Mouse (Mus musculus): Measurements from ENCODE around the gene Pvrig. TPM values are rescaled to one million over a fixed set of nuclear protein-coding genes. Genes with fewer than 3 reads are reported as not detected.
"Not testable (repeated sequence)": the region's sequence is repeated elsewhere in the genome, so short reads cannot be mapped to it uniquely, and the experiment has no call there.

The Pvrig gene
- 0.38 and 1.0 TPM in 2 replicates for polyA plus RNA-seq (2015; fragmentation: Nextera tagmentation; extraction: Ambion mirVana)

GRCm38 (mm10) chr5:138341661-138342060, at the start of gene Pvrig:
Pvrig (plus strand) TSS chr5:138341961.
- no peak for DNase-seq (ENCODE audit: low spot score)

GRCm38 (mm10) chr5:138294158-138294557, 47.6 kb upstream of the Pvrig start:
- DNase-seq (ENCODE audit: low spot score), result no peak

GRCm38 (mm10) chr5:138299613-138300012, 42.1 kb upstream of the Pvrig start:
- no peak for DNase-seq (ENCODE audit: low spot score)

GRCm38 (mm10) chr5:138312795-138313194, 29.0 kb upstream of the Pvrig start:
- no peak for DNase-seq (ENCODE audit: low spot score)

GRCm38 (mm10) chr5:138343216-138343615, 1.5 kb downstream of the Pvrig start:
- DNase-seq (ENCODE audit: low spot score), result no peak

GRCm38 (mm10) chr5:138363208-138363607, 21.4 kb downstream of the Pvrig start:
- not testable (repeated sequence) for DNase-seq (ENCODE audit: low spot score)

- not testable (repeated sequence) for DNase-seq (ENCODE audit: low spot score)
Measured at GRCm38 (mm10) chr5:138365347-138365746, 23.6 kb downstream of the Pvrig start.

Other genes with a start within 250 kb of the Pvrig start
- 39.4 and 40.9 TPM in 2 replicates for gene Zscan21, start 225.1 kb upstream of the Pvrig start, polyA plus RNA-seq (2015; fragmentation: Nextera tagmentation; extraction: Ambion mirVana)
- gene Zfp113, start 186.2 kb upstream of the Pvrig start, polyA plus RNA-seq (2015; fragmentation: Nextera tagmentation; extraction: Ambion mirVana), result 14.8 and 15.8 TPM in 2 replicates
- gene Cops6, start 180.9 kb upstream of the Pvrig start, polyA plus RNA-seq (2015; fragmentation: Nextera tagmentation; extraction: Ambion mirVana), result 214 and 223 TPM in 2 replicates
- gene Ap4m1, start 170.0 kb upstream of the Pvrig start, polyA plus RNA-seq (2015; fragmentation: Nextera tagmentation; extraction: Ambion mirVana), result 9.2 and 9.8 TPM in 2 replicates
- 281 and 296 TPM in 2 replicates for gene Mcm7, start 169.5 kb upstream of the Pvrig start, polyA plus RNA-seq (2015; fragmentation: Nextera tagmentation; extraction: Ambion mirVana)
- gene Taf6, start 154.5 kb upstream of the Pvrig start, polyA plus RNA-seq (2015; fragmentation: Nextera tagmentation; extraction: Ambion mirVana), result 44.1 and 54.5 TPM in 2 replicates
- gene Cnpy4, start 154.5 kb upstream of the Pvrig start, polyA plus RNA-seq (2015; fragmentation: Nextera tagmentation; extraction: Ambion mirVana), result 33.2 and 34.2 TPM in 2 replicates
- 10.2 and 10.8 TPM in 2 replicates for gene Mblac1, start 147.6 kb upstream of the Pvrig start, polyA plus RNA-seq (2015; fragmentation: Nextera tagmentation; extraction: Ambion mirVana)
- gene Nxpe5, start 116.1 kb upstream of the Pvrig start, polyA plus RNA-seq (2015; fragmentation: Nextera tagmentation; extraction: Ambion mirVana), result 0.36 and 0.44 TPM in 2 replicates
- gene Lamtor4, start 86.5 kb upstream of the Pvrig start, polyA plus RNA-seq (2015; fragmentation: Nextera tagmentation; extraction: Ambion mirVana), result 83.9 and 88.4 TPM in 2 replicates
- 5.7 and 7.6 TPM in 2 replicates for gene BC037034, start 77.9 kb upstream of the Pvrig start, polyA plus RNA-seq (2015; fragmentation: Nextera tagmentation; extraction: Ambion mirVana)
- 1.8 and 2.4 TPM in 2 replicates for gene Gal3st4, start 69.1 kb upstream of the Pvrig start, polyA plus RNA-seq (2015; fragmentation: Nextera tagmentation; extraction: Ambion mirVana)
- gene Gm43720, start 62.0 kb upstream of the Pvrig start, polyA plus RNA-seq (2015; fragmentation: Nextera tagmentation; extraction: Ambion mirVana), result 0.04 TPM in 1 of 2 replicates, not detected in the other
- 3.1 and 4.1 TPM in 2 replicates for gene Gpc2, start 62.0 kb upstream of the Pvrig start, polyA plus RNA-seq (2015; fragmentation: Nextera tagmentation; extraction: Ambion mirVana)
- 2.3 and 3.2 TPM in 2 replicates for gene Stag3, start 61.7 kb upstream of the Pvrig start, polyA plus RNA-seq (2015; fragmentation: Nextera tagmentation; extraction: Ambion mirVana)
- 19.2 and 22.6 TPM in 2 replicates for gene Zfp157, start 99.5 kb downstream of the Pvrig start, polyA plus RNA-seq (2015; fragmentation: Nextera tagmentation; extraction: Ambion mirVana)
- not detected in 2 replicates for gene 1700123K08Rik, start 222.8 kb downstream of the Pvrig start, polyA plus RNA-seq (2015; fragmentation: Nextera tagmentation; extraction: Ambion mirVana)

All from thymus, postnatal 0 days (tissue).